Mouse (Mus musculus) neural tube, embryonic 14.5 days (tissue): ENCODE measurements around the gene Susd3. TPM values are rescaled to one million over a fixed set of nuclear protein-coding genes. Genes with fewer than 3 reads are reported as not detected.

Source experiments
- ATAC-seq: fragments of 200-750 bp; cut with Nextera tagmentation; 2 replicates; pipeline ENCODE4 v1.8.0; 2017; ENCODE audit warnings: low read depth, mild to moderate bottlenecking, moderate TSS enrichment, moderate library complexity
- H3K27ac ChIP-seq: fragments of 300-500 bp; sonication (generic); 2 replicates; pipeline ENCODE4 v1.5.1; 2014; ENCODE audit warnings: low read depth, mild to moderate bottlenecking, control low read depth, low read length, moderate library complexity, mixed read lengths
- H3K27me3 ChIP-seq: fragments of 300-500 bp; sonication (generic); 2 replicates; pipeline ENCODE4 v1.6.1; 2014; ENCODE audit warnings: low read length; ENCODE audit not compliant: control insufficient read depth, insufficient read depth
- H3K36me3 ChIP-seq: fragments of 300-500 bp; sonication (generic); 2 replicates; pipeline ENCODE4 v1.6.1; 2014; ENCODE audit warnings: low read length, mixed read lengths; ENCODE audit not compliant: control insufficient read depth, insufficient read depth
- H3K4me1 ChIP-seq: fragments of 300-500 bp; sonication (generic); 2 replicates; pipeline ENCODE4 v1.6.1; 2014; ENCODE audit warnings: low read length; ENCODE audit not compliant: control insufficient read depth, insufficient read depth
- H3K4me2 ChIP-seq: fragments of 300-500 bp; sonication (generic); 2 replicates; pipeline ENCODE4 v1.6.1; 2014; ENCODE audit warnings: mild to moderate bottlenecking, low read depth, low read length, control low read depth
- H3K4me3 ChIP-seq: fragments of 300-500 bp; sonication (generic); 2 replicates; pipeline ENCODE4 v1.5.1; 2014; ENCODE audit warnings: low read depth, low read length, control low read depth, mixed read lengths
- H3K9ac ChIP-seq: fragments of 300-500 bp; sonication (generic); replicated peaks from 2 replicates; pipeline ENCODE4 v1.6.1; 2014; ENCODE audit warnings: low read depth, mild to moderate bottlenecking, control low read depth, low read length, mixed read lengths
- H3K9me3 ChIP-seq: fragments of 300-500 bp; sonication (generic); 2 replicates; pipeline ENCODE4 v1.6.1; 2016; ENCODE audit warnings: low read length; ENCODE audit not compliant: control insufficient read depth
- WGBS: fragments of 180-500 bp; shearing (Covaris S2); extraction: QIAGEN DNeasy Blood & Tissue Kit; methylation state at CpG from one replicate; pipeline ENCODE4 v1.1.7; 2014; 5-methylcytosine and 5-hydroxymethylcytosine counted together
- polyA plus RNA-seq: library from polyadenylated mRNA; unstranded; fragments of >200 nt; fragmentation: Nextera tagmentation; extraction: Ambion mirVana; gene quantifications from 2 replicates; pipeline ENCODE4 v1.2.1, GENCODE M21; 2014

Gene Susd3
- polyA plus RNA-seq, 1 experiment from 2014 or later, result 0.56 TPM

- WGBS, result 79% methylated on average over 5 of the region's 5 CpGs
- Histone ChIP-seq H3K4me2 (no peak overlapping the region), H3K4me3 (no peak overlapping the region), H3K36me3 (no peaks in the 10 kb centered on the region), H3K9ac (no peak overlapping the region), H3K27ac (no peak overlapping the region), H3K27me3 (no peaks in the 10 kb centered on the region), H3K4me1 (0 out of 2 replicates have a peak, but pooled peaks cover 3% of the 10 kb centered on the region), H3K9me3 (no peaks in the 10 kb centered on the region)
- ATAC-seq, result no peak
Observed at GRCm38 (mm10) chr13:49196211-49196610, 52.3 kb downstream of the Susd3 start.

- ATAC-seq, result no peak
- no peaks in the 10 kb centered on the region for H3K36me3 ChIP-seq
- H3K27me3 ChIP-seq, result no peaks in the 10 kb centered on the region
- 0 out of 2 replicates have a peak, but pooled peaks cover 7% of the 10 kb centered on the region for H3K4me1 ChIP-seq
- no peak overlapping the region for H3K27ac ChIP-seq
- WGBS, result 94% methylated on average over 7 of the region's 7 CpGs
- H3K4me2 ChIP-seq, result no peak overlapping the region
- H3K9me3 ChIP-seq, result no peaks in the 10 kb centered on the region
- H3K9ac ChIP-seq, result no peak overlapping the region
- no peak overlapping the region for H3K4me3 ChIP-seq
Observed at GRCm38 (mm10) chr13:49195651-49196050, 52.9 kb downstream of the Susd3 start.

DNA sequence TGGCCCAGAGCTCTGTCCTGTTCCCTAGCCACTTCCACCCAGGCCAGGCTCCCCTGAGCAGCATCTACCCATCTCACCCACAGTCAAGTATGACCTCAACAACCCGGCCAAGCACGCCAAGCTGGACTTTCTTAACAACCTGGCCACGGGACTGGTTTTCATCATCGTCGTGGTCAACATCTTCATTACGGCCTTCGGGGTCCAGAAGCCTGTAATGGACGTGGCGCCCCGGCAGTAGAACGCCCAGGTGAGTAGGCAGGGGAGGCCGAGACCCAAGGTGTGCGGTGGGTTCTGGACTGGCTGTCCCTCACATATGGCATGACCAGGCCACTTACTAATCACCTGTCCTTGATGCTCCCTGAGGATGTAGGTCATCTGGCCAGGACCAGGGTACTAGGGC, 53.7 kb downstream of the Susd3 start:
- Histone ChIP-seq H3K4me1 (0 out of 2 replicates have a peak, but pooled peaks cover 7% of the 10 kb centered on the region), H3K9ac (no peak overlapping the region), H3K27me3 (no peaks in the 10 kb centered on the region), H3K36me3 (no peaks in the 10 kb centered on the region), H3K4me2 (no peak overlapping the region), H3K9me3 (no peaks in the 10 kb centered on the region), H3K4me3 (no peak overlapping the region), H3K27ac (no peak overlapping the region)
- WGBS, result 98% methylated on average over 13 of the region's 13 CpGs
- ATAC-seq, result no peak

DNA sequence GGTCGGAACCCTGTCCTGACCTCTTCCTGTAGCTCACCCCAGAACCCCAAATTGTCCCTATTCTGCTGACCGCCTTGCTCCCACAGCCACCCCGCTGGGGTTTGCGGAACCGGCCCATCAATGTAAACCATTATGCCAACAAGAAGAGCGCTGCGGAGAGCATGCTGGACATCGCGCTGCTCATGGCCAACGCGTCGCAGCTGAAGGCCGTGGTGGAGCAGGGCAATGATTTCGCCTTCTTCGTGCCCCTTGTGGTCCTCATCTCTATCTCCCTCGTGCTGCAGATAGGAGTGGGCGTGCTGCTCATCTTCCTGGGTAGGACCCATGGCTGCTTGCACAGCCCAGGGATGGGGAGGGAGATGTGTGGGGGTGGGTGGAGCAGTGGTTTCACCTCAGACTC, 54.9 kb downstream of the Susd3 start:
- H3K27me3 ChIP-seq, result no peaks in the 10 kb centered on the region
- no peak for ATAC-seq

DNA sequence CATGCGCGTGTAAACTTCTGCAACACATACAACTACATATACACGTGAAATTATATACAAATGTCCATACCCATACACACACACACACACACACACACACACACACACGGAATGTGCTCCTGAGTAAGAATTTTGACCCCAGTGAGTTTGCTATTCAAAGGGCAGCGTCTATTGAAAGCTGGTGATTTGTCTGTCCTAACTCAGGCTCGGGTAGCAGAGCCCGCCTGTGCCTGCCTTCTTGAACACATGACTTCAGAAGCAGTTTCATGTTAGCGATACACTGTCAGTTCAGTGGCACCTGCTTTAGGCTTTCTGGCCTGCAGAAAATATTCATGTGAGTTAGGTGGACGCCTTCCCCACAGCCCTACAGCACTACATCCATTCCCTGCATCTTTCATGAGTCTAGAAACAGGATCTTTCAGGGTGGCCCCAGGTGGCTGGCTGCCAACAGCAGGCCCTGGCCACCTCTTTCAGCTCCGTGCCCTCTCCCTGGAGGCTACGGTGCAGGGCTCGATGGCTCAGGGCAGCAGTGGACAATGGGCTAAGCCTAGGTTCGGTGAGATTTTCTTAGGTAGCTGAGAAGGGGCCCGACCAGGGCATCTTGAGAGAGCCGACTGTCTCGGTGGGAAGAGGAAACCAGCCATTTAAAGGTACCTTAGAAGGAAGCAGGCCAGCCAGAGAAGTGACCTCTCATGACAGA, 56.2 kb downstream of the Susd3 start:
- no peaks in the 10 kb centered on the region for H3K9me3 ChIP-seq
- no peak overlapping the region for H3K9ac ChIP-seq
- H3K4me2 ChIP-seq, result no peak overlapping the region
- 72% methylated on average over 16 of the region's 16 CpGs for WGBS
- H3K4me1 ChIP-seq, result 0 out of 2 replicates have a peak, but pooled peaks cover 13% of the 10 kb centered on the region
- H3K27ac ChIP-seq, result no peak overlapping the region
- no peaks in the 10 kb centered on the region for H3K27me3 ChIP-seq
- H3K36me3 ChIP-seq, result no peaks in the 10 kb centered on the region
- no peak for ATAC-seq
- no peak overlapping the region for H3K4me3 ChIP-seq

More for the DNA sequence above, 54.9 kb downstream of the Susd3 start:
- Histone ChIP-seq H3K9me3 (no peaks in the 10 kb centered on the region), H3K36me3 (no peaks in the 10 kb centered on the region), H3K9ac (no peak overlapping the region), H3K4me1 (0 out of 2 replicates have a peak, but pooled peaks cover 7% of the 10 kb centered on the region), H3K4me3 (no peak overlapping the region), H3K4me2 (no peak overlapping the region), H3K27ac (no peak overlapping the region)
- WGBS, result 94% methylated on average over 17 of the region's 17 CpGs

DNA sequence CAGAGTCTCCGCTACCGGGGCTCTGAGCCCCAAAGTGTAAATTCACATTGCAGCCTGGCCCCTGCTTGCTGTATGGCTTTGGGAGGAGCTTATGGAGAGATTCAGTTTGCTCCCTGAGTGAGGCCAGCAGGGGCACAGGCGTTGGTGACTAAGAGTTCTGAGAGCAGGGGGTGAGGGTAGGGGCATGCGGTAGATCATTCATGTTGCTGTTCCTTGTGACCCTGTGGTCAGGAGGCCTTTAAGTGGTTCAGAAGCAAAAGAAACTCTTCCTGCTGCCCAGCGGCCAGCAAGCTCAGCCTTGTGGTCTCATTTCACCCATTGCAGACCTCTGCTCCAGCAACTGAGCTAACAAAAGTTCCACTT, 56.9 kb downstream of the Susd3 start:
- Histone ChIP-seq H3K4me1 (peaks cover 16% of the 10 kb centered on the region; the same call in 1 of the 2 replicates), H3K27ac (no peak overlapping the region), H3K4me2 (no peak overlapping the region), H3K36me3 (no peaks in the 10 kb centered on the region), H3K4me3 (no peak overlapping the region), H3K9me3 (no peaks in the 10 kb centered on the region), H3K9ac (no peak overlapping the region), H3K27me3 (no peaks in the 10 kb centered on the region)
- WGBS, result 46% methylated on average over 5 of the region's 5 CpGs
- ATAC-seq, result no peak

- peaks cover 16% of the 10 kb centered on the region; the same call in 1 of the 2 replicates for H3K4me1 ChIP-seq
- H3K4me2 ChIP-seq, result no peak overlapping the region
- ATAC-seq, result no peak
- H3K27me3 ChIP-seq, result no peaks in the 10 kb centered on the region
- no peak overlapping the region for H3K9ac ChIP-seq
- WGBS, result 75% methylated on average over 7 of the region's 7 CpGs
- no peaks in the 10 kb centered on the region for H3K9me3 ChIP-seq
- H3K27ac ChIP-seq, result no peak overlapping the region
- no peaks in the 10 kb centered on the region for H3K36me3 ChIP-seq
- H3K4me3 ChIP-seq, result no peak overlapping the region
Observed at GRCm38 (mm10) chr13:49190876-49191672, 57.4 kb downstream of the Susd3 start.

- Histone ChIP-seq H3K4me3 (no peak overlapping the region), H3K36me3 (no peaks in the 10 kb centered on the region), H3K9me3 (no peaks in the 10 kb centered on the region), H3K4me1 (peaks cover 16% of the 10 kb centered on the region; the same call in 1 of the 2 replicates), H3K4me2 (no peak overlapping the region), H3K27me3 (no peaks in the 10 kb centered on the region), H3K9ac (no peak overlapping the region), H3K27ac (no peak overlapping the region)
- 81% methylated on average over 12 of the region's 12 CpGs for WGBS
- ATAC-seq, result no peak
Observed at GRCm38 (mm10) chr13:49189970-49190870, 58.3 kb downstream of the Susd3 start.
